Mouse (Mus musculus) liver, adult 2 months (tissue): ENCODE results near the gene Dsn1.

Source experiments
- CTCF ChIP-seq: fragments of 200-500 bp; IDR thresholded peaks from 2 replicates; pipeline ENCODE4 v1.5.1; 2011; ENCODE audit warnings: low read depth, low read length, control low read depth
- POLR2A ChIP-seq: fragments of 200-500 bp; IDR thresholded peaks from 2 replicates; pipeline ENCODE4 v1.6.1; 2011; ENCODE audit warnings: low read length, control low read depth; ENCODE audit not compliant: insufficient read depth; ENCODE audit errors: extremely low read depth

- no peak for TF ChIP-seq CTCF
- no peak for TF ChIP-seq POLR2A
These were observed 48.8 kb upstream of the Dsn1 start for GRCm38 (mm10) chr2:157055721-157056120.
